Mouse (Mus musculus): Measurements from ENCODE around the gene Etnppl. TPM values are rescaled to one million over a fixed set of nuclear protein-coding genes. Genes with fewer than 3 reads are reported as not detected.

Gene Etnppl
- polyA plus RNA-seq, 1 experiment, result 0.72 TPM

DNA sequence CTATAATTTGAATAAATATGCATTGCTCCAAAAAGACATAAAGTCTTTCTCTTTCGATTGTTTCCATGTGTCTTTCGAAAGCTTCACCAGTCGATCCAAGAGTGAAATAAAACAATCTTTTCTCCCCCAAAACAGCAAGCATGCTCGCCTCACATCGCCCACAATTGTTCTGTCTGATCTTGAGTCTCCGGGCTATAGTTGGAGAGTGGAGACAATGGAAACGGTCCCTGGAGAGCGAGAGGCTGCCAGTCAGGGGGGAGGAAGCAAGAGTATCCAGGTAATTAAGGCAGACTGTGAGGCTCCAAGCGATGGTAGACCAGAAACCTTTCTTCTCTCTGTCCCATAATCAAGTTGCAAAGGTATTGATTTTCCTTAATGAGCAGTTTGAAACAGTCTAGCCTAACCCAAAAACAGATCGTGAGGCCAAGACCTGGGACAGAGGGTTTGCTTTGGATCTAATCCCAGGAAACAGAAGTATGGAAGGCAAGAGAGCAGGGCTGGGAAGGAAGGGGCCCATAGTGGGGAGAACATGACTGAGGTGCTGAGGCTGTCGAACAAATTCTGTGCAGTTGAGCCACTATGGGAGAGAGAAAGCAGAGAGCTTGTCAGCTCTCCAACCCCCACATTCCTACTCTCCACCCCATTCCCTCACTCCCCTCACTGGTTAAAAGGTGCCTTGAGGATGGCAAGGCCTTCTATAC, 29.0 kb downstream of the Etnppl start:
- no peaks in the 10 kb centered on the region for H3K4me1 ChIP-seq (ENCODE audit: control insufficient read depth, insufficient read depth, low read length)
- 75% methylated on average over 11 of the region's 11 CpGs for WGBS
- no peak for TF ChIP-seq POLR2A (IDR thresholded peaks at IDR 0.05; ENCODE audit: borderline replicate concordance, control insufficient read depth, low read depth, low read length)
- no peak for TF ChIP-seq CTCF (IDR thresholded peaks at IDR 0.05; ENCODE audit: control insufficient read depth, insufficient read depth, low read length)
- no peak overlapping the region for H3K4me3 ChIP-seq (replicated peaks; ENCODE audit: control insufficient read depth, low read depth, low read length)
- no peak overlapping the region for H3K27ac ChIP-seq (ENCODE audit: control insufficient read depth, insufficient read depth, low read depth, low read length, poor library complexity)

DNA sequence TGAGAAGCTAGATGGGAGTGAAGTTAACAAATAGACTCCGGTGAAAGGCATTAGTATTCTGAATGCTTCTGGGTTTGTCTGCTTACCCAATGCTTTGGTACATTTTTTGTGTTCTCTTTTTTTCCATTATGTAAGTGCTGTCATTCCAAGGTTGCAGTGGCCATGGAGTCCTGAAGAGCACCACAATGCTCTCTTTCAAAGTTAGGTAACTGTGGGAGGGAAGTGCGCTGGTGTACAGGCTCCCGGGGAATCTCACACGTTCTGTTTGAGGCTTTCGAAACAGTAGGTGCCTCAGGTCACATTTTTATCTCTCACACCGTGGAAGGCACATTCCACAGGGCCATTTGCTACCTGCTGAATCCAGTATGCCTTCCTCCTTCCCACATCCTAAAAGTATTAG, 32.3 kb downstream of the Etnppl start:
- H3K27ac ChIP-seq (ENCODE audit: control insufficient read depth, insufficient read depth, low read depth, low read length, poor library complexity), result no peak overlapping the region
- TF ChIP-seq POLR2A (IDR thresholded peaks at IDR 0.05; ENCODE audit: borderline replicate concordance, control insufficient read depth, low read depth, low read length) (no peak), CTCF (IDR thresholded peaks at IDR 0.05; ENCODE audit: control insufficient read depth, insufficient read depth, low read length) (no peak)
- H3K4me3 ChIP-seq (replicated peaks; ENCODE audit: control insufficient read depth, low read depth, low read length), result no peak overlapping the region
- 63% methylated on average over 6 of the region's 6 CpGs for WGBS
- no peaks in the 10 kb centered on the region for H3K4me1 ChIP-seq (ENCODE audit: control insufficient read depth, insufficient read depth, low read length)

DNA sequence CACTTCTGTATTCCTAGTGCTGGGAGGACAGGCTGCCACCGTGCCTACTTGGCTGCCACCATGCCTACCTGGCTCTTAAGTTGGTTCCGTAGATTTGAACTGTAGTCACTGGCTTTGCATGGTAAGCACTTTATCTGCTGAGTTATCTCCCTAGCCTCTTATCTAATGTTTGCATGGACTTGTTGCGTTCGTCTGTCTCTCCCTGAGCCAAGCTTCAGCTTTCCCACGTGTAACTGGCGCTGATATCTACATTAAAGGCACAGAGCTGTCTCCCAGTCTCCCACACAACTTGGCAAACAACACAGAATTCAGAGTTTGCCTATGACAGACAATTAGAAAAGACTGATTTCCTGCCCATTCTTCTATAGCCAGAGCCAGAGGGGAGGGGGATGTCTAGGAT, 43.4 kb downstream of the Etnppl start:
- Histone ChIP-seq H3K4me1 (ENCODE audit: control insufficient read depth, insufficient read depth, low read length) (no peaks in the 10 kb centered on the region), H3K27ac (ENCODE audit: control insufficient read depth, insufficient read depth, low read depth, low read length, poor library complexity) (no peak overlapping the region), H3K4me3 (replicated peaks; ENCODE audit: control insufficient read depth, low read depth, low read length) (no peak overlapping the region)
- TF ChIP-seq CTCF (IDR thresholded peaks at IDR 0.05; ENCODE audit: control insufficient read depth, insufficient read depth, low read length), result no peak
- 62% methylated on average over 6 of the region's 6 CpGs for WGBS

DNA sequence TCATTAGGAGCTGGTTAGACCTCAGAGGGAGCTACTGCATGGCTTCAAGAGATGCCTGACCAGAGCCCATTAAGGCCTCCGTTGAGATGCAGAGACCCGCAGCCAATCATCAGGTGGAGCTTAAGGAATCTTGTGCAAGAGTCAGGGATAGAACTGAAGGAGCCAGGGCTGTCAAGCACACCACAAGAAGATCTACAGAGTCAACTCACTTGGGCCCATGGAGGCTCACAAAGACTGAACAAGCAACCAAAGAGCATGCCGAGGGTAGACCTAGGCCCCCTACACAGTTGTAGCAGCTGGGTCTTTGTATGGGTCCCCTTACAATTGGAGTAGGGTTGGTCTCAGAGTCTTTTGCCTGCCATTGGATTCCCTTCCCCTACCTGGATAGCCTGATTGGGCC, 45.2 kb downstream of the Etnppl start:
- Histone ChIP-seq H3K4me1 (ENCODE audit: control insufficient read depth, insufficient read depth, low read length) (no peaks in the 10 kb centered on the region), H3K27ac (ENCODE audit: control insufficient read depth, insufficient read depth, low read depth, low read length, poor library complexity) (no peak overlapping the region), H3K4me3 (replicated peaks; ENCODE audit: control insufficient read depth, low read depth, low read length) (no peak overlapping the region)
- no peak for TF ChIP-seq CTCF (IDR thresholded peaks at IDR 0.05; ENCODE audit: control insufficient read depth, insufficient read depth, low read length)
- no peak for TF ChIP-seq POLR2A (IDR thresholded peaks at IDR 0.05; ENCODE audit: borderline replicate concordance, control insufficient read depth, low read depth, low read length)
- 77% methylated on average over 3 of the region's 3 CpGs for WGBS

DNA sequence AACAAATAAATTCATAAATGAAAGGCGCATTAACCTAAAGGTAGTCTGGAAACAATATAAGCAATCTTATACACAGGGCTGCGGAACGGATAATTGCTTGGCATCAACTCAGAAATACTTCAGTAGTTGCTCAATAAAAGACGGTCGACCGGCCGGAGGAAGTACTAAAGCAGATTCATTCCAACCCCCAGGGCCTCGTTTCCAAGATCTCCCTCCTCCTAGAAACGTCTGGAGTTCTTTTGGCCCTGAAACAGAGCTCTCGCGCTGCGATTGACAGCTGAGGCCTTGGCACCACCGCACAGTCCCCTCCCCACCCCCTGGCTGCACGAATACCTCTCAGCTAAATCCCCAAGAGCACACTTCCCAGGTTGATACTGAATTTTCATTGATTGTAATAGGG, 54.0 kb downstream of the Etnppl start:
- 78% methylated on average over 14 of the region's 14 CpGs for WGBS
- TF ChIP-seq CTCF (IDR thresholded peaks at IDR 0.05; ENCODE audit: control insufficient read depth, insufficient read depth, low read length) (no peak), POLR2A (IDR thresholded peaks at IDR 0.05; ENCODE audit: borderline replicate concordance, control insufficient read depth, low read depth, low read length) (no peak)
- H3K4me1 ChIP-seq (ENCODE audit: control insufficient read depth, insufficient read depth, low read length), result no peaks in the 10 kb centered on the region
- H3K27ac ChIP-seq (ENCODE audit: control insufficient read depth, insufficient read depth, low read depth, low read length, poor library complexity), result no peak overlapping the region
- H3K4me3 ChIP-seq (replicated peaks; ENCODE audit: control insufficient read depth, low read depth, low read length), result no peak overlapping the region

DNA sequence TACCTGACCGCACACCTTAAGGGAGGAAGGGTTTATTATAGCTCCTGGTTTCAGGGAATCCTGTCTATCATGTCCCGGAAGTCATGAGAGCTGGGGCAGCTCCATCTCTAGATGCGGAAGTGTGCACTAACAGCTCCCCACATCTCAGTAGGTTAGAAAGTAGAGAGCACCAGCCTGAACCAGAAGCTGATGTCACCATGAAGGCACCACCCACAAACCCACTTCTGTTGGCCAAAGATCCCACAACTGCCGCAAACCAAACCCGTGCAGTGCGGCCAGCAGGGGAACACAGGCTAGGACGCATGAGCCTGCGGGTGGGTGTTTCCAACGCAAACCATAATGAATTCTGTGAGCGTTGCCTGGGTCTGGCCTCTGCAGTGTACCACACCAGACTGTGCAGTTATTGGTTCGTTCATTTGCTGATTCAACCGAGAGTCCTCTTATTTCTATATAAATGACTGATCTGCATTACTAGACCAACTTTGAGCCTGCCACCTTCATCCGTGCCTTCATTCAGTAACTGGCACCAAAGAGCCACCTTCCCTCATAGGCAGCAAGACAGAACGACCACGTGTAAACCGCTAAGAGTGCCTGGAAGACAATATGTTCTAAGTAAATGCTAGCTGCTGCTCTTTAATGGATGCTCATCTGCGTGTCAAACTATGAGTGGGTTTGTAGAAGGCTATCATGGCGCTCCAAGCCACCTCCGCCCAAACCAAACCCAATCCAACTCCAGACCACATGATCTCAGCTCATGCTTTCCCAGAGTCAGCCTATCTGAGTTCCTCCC, 60.6 kb downstream of the Etnppl start:
- Histone ChIP-seq H3K27ac (ENCODE audit: control insufficient read depth, insufficient read depth, low read depth, low read length, poor library complexity) (no peak overlapping the region), H3K4me3 (replicated peaks; ENCODE audit: control insufficient read depth, low read depth, low read length) (no peak overlapping the region), H3K4me1 (ENCODE audit: control insufficient read depth, insufficient read depth, low read length) (no peaks in the 10 kb centered on the region)
- TF ChIP-seq CTCF (IDR thresholded peaks at IDR 0.05; ENCODE audit: control insufficient read depth, insufficient read depth, low read length) (no peak), POLR2A (IDR thresholded peaks at IDR 0.05; ENCODE audit: borderline replicate concordance, control insufficient read depth, low read depth, low read length) (no peak)
- 83% methylated on average over 19 of the region's 19 CpGs for WGBS

DNA sequence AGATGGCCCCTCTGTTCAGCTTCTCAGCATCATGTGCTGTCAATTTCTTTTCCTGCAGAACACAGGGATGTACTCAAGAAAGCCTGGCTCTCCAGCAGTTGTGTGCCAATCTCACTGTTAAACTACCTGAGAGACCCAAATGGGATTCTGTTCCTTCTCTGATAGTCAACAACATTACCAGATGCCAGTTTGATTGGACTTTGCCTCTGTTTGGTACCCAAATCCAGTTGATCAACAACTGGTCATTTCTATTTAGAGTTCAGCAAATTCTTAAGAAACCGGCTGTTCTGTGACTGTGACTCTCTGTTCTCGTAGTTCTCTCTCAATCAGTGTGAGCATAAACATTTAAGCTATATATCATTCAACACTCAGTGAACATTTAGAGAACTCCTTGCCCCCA, 64.0 kb downstream of the Etnppl start:
- TF ChIP-seq CTCF (IDR thresholded peaks at IDR 0.05; ENCODE audit: control insufficient read depth, insufficient read depth, low read length) (no peak), POLR2A (IDR thresholded peaks at IDR 0.05; ENCODE audit: borderline replicate concordance, control insufficient read depth, low read depth, low read length) (no peak)
- 74% methylated on average over 2 of the region's 2 CpGs for WGBS

DNA sequence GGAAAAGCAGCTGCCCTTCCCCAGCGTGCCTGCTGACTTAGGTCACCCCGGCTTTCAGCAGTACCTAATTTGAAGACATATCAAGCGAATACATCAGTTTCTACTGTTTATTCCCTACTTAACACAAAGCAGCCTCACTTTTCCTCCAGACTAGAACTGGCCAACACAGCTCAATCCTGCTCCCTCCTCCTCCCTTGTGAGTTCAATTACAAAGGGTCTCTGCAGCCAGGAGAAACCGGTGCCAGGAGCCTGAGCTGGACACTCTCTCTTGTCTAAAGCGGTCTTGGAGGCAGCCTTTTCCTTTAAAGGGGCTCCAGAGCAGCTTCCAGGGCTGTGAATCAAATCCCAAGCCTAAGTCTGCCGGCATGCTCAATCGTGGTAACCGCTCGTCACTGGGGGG, 64.9 kb downstream of the Etnppl start:
- no peak overlapping the region for H3K4me3 ChIP-seq (replicated peaks; ENCODE audit: control insufficient read depth, low read depth, low read length)
- H3K27ac ChIP-seq (ENCODE audit: control insufficient read depth, insufficient read depth, low read depth, low read length, poor library complexity), result no peak overlapping the region
- no peaks in the 10 kb centered on the region for H3K4me1 ChIP-seq (ENCODE audit: control insufficient read depth, insufficient read depth, low read length)
- no peak for TF ChIP-seq POLR2A (IDR thresholded peaks at IDR 0.05; ENCODE audit: borderline replicate concordance, control insufficient read depth, low read depth, low read length)
- no peak for TF ChIP-seq CTCF (IDR thresholded peaks at IDR 0.05; ENCODE audit: control insufficient read depth, insufficient read depth, low read length)
- 78% methylated on average over 9 of the region's 9 CpGs for WGBS

More for the DNA sequence above, 64.0 kb downstream of the Etnppl start:
- H3K4me3 ChIP-seq (replicated peaks; ENCODE audit: control insufficient read depth, low read depth, low read length), result no peak overlapping the region
- no peaks in the 10 kb centered on the region for H3K4me1 ChIP-seq (ENCODE audit: control insufficient read depth, insufficient read depth, low read length)
- no peak overlapping the region for H3K27ac ChIP-seq (ENCODE audit: control insufficient read depth, insufficient read depth, low read depth, low read length, poor library complexity)

All from bone marrow, adult 2 months (tissue).